Mouse (Mus musculus) lung, adult 2 months (tissue): ENCODE data around the gene Mphosph9.

Experiments used
- CTCF ChIP-seq: fragments of 200-500 bp; IDR thresholded peaks from 2 replicates; pipeline ENCODE4 v1.5.1; 2011; ENCODE audit warnings: mild to moderate bottlenecking, low read length, control low read depth; ENCODE audit not compliant: insufficient read depth
- POLR2A ChIP-seq: fragments of 200-500 bp; IDR thresholded peaks from 2 replicates; pipeline ENCODE4 v1.6.1; 2011; ENCODE audit warnings: low read depth, mild to moderate bottlenecking, control low read depth, low read length, borderline replicate concordance; ENCODE audit errors: extremely low read depth

DNA sequence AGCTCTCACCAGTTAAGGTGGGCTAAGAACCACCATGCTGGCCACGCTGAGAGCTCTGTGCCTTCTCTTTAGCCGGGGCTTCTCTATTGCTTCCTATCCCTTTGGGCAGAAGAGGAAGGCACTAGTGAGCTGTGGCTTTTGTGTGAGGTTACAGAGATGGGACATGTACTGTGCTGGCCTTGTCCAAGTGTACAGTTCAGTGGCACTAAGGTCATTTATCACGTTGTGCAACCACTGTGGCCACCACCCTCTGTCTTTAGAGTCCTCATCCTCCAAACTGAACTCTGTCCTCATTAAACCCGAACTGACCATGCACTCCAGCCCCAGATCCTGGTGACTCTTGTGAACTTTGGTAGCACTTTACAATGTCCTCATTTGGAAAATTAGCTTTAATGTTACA lies 101.3 kb downstream of the Mphosph9 start:
- no peak for TF ChIP-seq POLR2A
- no peak for TF ChIP-seq CTCF
